Mouse (Mus musculus) c-Kit-positive CD71-positive TER-119-positive erythroid progenitor cells, embryonic 14.5 days (primary cell): ENCODE measurements at regions not wholly inside any gene's neighbourhood (a gene's known extent, or its start where the extent isn't known, plus 50 kb on each side); places are given as distances from the start of the nearest gene placed in this dataset.
"Not testable (repeated sequence)": the region's sequence is repeated elsewhere in the genome, so short reads cannot be mapped to it uniquely, and the experiment has no call there.

Experiments used
- DNase-seq: peaks from one replicate; pipeline ENCODE4 v3.0.0-alpha.2; 2013; ENCODE audit warnings: low spot score

DNA sequence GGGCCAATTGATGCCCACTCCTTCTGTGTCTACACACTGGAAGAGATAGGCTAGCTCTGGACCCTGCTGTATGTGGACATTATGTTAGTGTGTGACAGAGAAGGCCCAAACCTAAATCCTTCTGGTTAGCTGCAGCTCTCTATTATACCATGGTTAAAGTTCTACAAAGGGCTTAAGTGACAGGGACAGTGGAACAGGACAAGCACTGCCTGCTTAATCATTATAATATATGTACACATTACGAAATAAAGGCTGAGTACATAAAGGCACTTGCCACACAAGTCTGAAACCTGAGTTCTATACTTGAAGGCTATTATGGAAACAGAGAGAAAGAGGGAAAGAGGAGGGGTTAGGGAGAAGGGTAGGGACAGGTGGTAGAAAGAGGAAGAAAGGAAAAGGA lies 55.2 kb downstream of the Rdh14 start:
- no peak for DNase-seq

GRCm38 (mm10) chr12:10457960-10458655 lies 67.5 kb downstream of the Rdh14 start:
- DNase-seq, result no peak

DNA sequence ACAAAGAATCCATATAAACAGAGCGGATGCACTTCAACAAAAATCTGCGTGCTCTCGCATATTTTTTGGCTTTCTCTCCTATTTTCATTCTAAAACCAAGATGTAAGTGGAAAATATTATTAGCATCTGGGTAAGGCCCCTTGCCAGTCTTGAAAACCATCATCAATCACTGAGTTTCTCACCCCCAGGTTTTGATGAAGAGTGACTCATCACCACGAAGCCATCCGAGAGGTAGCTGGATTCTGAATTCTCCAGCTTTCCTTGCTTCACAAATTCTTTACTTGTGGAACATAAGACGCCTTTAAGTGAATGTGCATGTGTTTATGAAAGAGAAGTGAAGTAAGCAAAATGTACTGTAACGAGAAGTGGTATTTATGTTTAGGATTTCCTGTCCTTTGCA lies 71.2 kb downstream of the Rdh14 start:
- no peak for DNase-seq

- no peak for DNase-seq
Observed at GRCm38 (mm10) chr12:10462956-10463355, 72.4 kb downstream of the Rdh14 start.

GRCm38 (mm10) chr12:10473986-10474385 lies 83.4 kb downstream of the Rdh14 start:
- DNase-seq, result no peak

GRCm38 (mm10) chr12:10480781-10481180 lies 90.2 kb downstream of the Rdh14 start:
- DNase-seq, result no peak

DNA sequence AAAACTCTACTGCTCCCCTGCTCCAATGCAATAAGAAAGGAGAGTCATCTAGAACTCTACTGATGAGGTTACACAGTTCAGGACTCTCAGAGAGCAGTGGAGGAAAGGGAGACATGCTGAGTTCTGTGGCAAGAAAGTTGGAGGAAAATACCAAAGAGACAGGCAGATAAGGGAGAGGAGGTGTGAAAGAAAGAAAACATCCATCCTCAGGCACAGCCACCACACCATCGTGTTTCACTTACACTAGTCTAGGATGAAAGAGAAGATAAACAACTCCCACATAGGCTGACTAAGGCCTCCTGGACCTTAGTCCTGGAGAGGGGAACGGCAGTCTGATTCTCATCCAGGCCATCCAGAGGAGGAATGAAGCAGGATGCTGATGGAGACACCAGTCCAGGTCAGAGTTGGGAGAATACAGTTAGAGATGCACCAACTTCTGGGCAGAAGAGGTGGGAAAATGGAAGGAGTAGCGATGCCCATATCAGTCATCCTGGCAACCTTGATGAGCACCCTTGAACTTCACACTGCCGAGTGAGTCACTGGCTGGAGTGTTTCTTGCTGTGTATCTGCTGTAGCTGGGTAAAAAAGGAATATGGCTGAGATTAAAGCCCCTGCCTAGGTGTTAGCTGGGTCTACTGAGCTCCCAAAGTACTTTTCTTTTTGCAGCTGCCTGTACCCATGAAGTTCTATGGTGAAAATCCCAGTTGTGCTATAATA lies 91.9 kb downstream of the Rdh14 start:
- no peak for DNase-seq

DNA sequence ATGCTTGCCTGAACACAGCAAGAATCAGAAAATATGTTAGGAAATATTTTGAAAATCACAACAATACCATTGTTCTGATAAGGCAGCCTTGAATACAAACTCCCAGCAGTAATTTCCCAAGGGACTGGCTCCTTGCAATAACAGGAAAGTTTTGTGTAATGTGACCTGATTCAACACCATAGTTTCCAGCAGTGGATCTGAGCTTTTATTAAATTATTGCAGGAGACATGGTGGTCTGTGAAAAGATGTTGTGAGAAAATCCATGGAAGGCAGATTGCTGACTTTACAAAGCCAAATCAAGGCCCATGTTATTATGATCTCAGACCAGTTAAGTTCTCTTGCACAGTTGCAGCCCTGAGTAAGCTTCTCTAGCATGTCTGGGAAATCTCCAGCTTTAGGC lies 116.1 kb downstream of the Rdh14 start:
- no peak for DNase-seq

GRCm38 (mm10) chr12:10513526-10513925 lies 123.0 kb downstream of the Rdh14 start:
- no peak for DNase-seq

GRCm38 (mm10) chr12:10514278-10514677 lies 123.7 kb downstream of the Rdh14 start:
- DNase-seq, result no peak

DNA sequence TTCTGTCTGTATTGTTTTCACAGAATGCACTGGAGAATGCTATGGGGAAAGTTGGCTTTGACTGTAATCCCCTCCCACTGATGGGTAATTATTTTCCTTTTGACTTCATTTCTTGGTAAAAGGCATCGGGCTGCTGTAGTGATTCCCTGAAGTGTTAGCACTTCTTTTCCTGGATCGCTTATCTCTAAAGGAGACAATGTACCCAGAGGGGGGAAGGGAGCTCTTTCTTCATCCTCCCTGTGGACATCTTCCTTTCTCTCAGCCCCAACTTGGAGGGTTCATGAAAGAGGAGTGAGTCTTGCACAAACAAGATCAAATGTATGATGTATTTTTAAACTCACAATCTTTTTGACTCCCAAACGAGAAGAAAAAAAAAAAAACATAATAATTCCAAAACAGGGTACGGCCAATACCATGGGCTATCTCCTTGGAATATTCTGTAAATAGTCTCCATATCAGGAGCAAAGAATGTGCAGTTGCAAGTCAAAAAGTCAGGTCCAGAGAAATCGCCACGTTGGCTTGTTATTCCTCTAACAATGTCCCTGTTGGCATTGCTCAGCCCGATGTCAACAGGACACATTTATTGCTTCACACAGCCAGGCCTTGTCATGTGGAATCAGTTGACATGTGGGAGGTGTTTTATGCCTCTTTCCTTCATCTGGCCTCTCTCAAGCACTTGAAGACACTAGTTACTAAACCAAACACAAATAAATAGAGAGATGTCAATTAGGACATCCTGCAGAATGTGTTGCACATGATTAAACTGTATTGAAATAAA lies 134.1 kb downstream of the Rdh14 start:
- no peak for DNase-seq

DNA sequence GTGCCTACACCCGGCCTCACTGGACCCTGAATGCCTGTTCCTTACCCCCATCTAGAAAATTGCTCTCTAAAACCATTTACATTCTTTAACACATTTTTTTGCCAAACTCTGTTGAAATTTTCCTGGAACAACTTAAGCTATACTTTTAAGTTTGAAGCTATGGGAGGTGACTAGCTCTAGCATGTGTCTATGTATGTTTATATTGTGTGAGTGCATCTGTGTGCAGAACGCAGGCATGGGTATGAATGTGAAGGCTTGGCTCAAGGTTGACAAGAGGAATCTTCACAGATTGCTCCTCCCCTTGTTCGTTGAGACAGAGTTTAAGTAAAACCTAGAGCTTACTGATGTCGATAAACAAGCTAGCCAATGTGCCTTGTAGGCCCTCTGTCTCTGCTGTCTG lies 135.4 kb downstream of the Rdh14 start:
- DNase-seq, result no peak

DNA sequence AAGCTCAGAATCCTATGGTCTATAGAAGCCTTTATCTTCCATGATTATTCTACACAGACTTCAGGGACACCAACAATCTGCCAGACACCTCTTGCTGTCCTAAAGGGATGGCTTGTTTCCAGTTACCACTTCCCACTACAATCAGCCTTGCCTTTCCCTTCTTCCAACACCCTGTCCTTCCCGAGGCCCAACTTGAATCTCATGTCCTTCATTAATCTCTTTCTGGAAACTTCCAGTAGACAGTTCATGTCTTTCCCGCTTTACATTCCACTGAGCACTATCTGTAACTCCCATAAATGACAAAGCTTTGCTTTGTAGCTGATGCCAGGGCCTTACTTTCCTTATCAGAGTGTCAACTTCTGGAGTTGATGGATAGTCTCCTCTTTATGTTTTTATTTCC lies 138.5 kb downstream of the Rdh14 start:
- no peak for DNase-seq

DNA sequence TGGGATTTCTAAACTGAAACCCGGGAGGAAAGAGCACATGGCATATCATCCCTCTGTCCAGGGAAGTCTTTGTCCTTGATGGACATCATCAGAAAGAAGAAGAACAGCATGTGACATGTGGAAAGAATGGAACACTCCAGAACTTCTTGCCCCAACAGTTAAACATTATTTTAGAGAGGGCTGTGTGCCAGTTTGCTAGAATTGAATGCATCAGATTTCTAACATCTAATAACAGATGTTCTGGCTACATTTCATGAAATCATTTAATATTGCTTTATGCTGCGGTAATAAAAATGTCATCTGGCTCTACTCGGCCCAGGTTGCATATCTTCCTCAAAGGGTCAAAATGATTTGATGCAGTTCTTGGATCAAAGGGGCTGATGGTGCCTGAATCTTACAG lies 140.4 kb downstream of the Rdh14 start:
- no peak for DNase-seq

GRCm38 (mm10) chr12:10533971-10534370 lies 143.4 kb downstream of the Rdh14 start:
- DNase-seq, result no peak

DNA sequence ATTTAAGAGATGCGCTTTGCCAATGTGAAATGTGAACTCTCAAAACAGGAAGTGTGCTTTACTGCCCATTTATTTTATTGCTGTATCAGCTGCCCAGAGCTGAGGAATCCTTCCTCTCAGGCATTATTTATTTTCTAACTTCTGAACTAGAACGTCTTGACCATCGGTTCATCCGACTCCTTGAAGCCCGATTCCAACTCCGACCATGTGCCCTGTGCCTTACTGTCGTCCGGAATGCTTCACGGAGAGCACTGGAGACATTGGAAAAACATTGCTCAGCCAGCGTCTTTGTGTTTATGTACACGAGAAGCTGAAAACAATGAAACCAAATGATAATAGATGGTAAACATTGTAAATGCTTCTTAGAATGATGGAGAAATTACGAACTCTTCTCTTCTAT lies 145.7 kb downstream of the Rdh14 start:
- DNase-seq, result no peak

GRCm38 (mm10) chr12:10537069-10537468 lies 146.5 kb downstream of the Rdh14 start:
- DNase-seq, result peak; percentile 8

DNA sequence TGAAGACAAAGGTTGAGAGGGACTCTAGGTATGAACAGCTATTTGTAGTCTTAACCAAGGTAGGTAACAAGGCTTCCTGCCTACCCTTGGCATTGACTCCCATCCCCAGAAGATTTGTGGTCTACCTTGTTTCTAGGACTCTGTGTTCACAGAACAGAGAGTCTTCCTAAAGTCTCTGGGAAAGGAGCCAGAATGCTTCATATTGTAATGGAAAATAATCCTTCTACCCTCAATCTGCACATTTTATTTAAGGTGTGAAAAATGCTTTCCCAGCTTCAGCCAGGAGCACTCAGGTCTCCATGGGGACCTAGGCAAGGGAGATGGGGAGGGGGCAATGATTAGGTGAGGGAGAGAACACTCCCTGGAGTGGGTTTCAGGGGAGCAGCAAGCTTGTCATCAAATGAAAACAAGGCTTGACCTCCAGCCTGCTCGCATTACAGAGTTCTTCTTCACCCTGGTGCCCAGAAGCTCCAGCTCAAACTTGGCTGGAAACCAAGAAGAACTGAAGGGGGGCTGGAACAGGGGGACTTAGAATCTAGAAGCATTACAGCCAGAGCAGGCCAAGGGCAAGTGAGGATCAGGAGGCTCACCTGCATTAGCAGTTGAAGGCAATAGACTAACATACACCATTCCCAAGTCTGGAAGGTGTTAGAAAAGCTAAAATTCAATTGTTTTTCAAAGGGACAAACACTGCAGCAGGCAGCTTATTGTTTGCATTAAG lies 159.1 kb downstream of the Rdh14 start:
- no peak for DNase-seq

GRCm38 (mm10) chr12:10554701-10555100 lies 164.1 kb downstream of the Rdh14 start:
- DNase-seq, result not testable (repeated sequence)

DNA sequence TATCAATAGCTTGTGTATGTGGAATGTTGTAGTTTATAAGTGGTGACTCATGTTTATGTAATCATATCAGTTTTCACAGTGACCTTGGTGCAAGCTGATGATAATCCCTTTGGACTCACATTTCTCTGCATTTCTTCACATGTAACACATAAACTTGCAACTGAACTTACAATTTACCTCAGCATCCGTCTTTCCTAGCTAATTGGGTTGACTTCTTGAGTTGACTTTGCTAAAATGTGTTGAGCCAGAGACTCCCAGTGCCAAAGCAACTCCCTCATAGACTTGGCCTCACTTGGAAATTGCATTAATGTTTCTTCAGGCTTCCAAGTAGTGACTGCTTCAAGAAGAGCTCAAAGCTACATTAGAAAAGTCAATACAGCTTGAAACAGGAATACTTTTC lies 172.4 kb downstream of the Rdh14 start:
- no peak for DNase-seq

DNA sequence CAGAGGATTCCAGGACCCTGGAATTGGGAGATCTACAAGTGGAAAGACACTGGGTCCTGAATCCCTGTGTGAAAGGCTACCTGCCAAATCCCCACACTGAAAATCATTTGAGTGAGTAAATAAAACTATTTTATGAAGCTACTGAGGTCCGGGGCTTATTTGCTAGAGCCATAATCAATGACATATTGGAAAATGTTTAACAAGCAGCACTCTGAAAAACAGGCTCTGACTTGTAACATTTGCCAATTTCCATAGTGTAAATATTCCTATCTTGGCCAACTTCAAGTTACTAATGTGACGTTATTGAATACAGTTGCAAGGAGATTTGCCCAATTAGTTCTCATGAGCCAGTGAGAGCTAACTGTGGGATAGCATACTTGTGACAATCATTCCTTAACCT lies 177.3 kb downstream of the Rdh14 start:
- no peak for DNase-seq

GRCm38 (mm10) chr12:10571643-10572377 lies 181.2 kb downstream of the Rdh14 start:
- no peak for DNase-seq
